Mouse (Mus musculus): ENCODE data around the gene Med28. TPM values are rescaled to one million over a fixed set of nuclear protein-coding genes. Genes with fewer than 3 reads are reported as not detected.

Med28 gene
- total and polyA plus RNA-seq, 3 experiments: 83.7 to 107 (median 103) TPM

- TF ChIP-seq KAT2A (IDR thresholded peaks at IDR 0.05; ENCODE audit: insufficient replicate concordance, low read length) (no peak), MAZ (IDR thresholded peaks at IDR 0.05; ENCODE audit: low read depth, low read length) (no peak), CHD1 (IDR thresholded peaks at IDR 0.05; ENCODE audit: low read depth, low read length) (no peak), JUND (conservative IDR thresholded peaks at IDR 0.05; ENCODE audit: low read depth, low read length) (no peak), GABPA (IDR thresholded peaks at IDR 0.05; ENCODE audit: insufficient replicate concordance, low read depth, low read length) (no peak), SIN3A (IDR thresholded peaks at IDR 0.05; ENCODE audit: low read length) (no peak)
- H3K4me2 ChIP-seq (ENCODE audit: insufficient read depth, low read depth, poor library complexity, severe bottlenecking): no peak overlapping the region
- in situ Hi-C loops (cut with MboI; ENCODE audit: low pct_ligation_motif_present, low pct_unique_long_range_greater_than_20kb, low sequenced_read_pairs): loop anchor here (10.0 kb wide), 1 partner anchor 189 kb away; the partner anchor contains the start of gene Ncapg
Measured at GRCm38 (mm10) chr5:45476288-45476687, 43.7 kb upstream of the Med28 start.

DNA sequence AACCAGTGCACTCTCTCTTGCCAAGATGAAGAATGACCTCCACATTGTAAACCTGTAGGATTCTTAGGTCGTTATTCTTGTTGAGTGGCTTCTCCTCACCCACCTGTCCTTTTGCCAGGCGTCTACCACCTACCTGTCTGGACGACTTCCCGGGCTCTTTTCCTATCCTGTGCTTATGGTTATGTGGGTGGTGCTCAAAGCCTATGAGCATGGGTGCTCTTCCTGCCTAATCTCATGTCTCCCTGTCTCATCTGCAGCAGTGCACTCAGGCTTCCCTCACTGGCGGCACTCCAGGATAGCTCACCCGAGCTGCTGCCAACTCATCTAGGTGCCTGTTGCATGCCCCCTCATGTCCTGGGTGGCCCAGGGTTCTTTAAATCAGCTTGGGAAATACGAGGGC lies 42.4 kb upstream of the Med28 start:
- dilution Hi-C loops (cut with MboI; ENCODE audit: extremely low pct_ligation_motif_present, extremely low pct_unique_long_range_greater_than_20kb, low sequenced_read_pairs): no loop called here
- no peaks in the 10 kb centered on the region for H3K27me3 ChIP-seq (replicated peaks)
- DNase-seq (ENCODE audit: extremely low read depth): no peak
- no peaks in the 10 kb centered on the region for H3K79me2 ChIP-seq (replicated peaks; ENCODE audit: control insufficient read depth, extremely low read depth, insufficient read depth, poor library complexity, severe bottlenecking)
- no peaks in the 10 kb centered on the region for H3K36me3 ChIP-seq (replicated peaks in 1 of 2; ENCODE audit: control insufficient read depth in 1 of 2, insufficient read depth in 1 of 2, low read length in 1 of 2)
- no peak overlapping the region for H3K4me3 ChIP-seq (replicated peaks in 1 of 3; ENCODE audit: low read depth in 2 of 3, low read length in 2 of 3, poor library complexity in 1 of 3)
- H3K4me2 ChIP-seq (ENCODE audit: insufficient read depth, low read depth, poor library complexity, severe bottlenecking): no peak overlapping the region
- H3K9me3 ChIP-seq (replicated peaks; ENCODE audit: low read length): no peaks in the 10 kb centered on the region
- H3K4me1 ChIP-seq (ENCODE audit: control insufficient read depth in 1 of 2, insufficient read depth in 2 of 2): peaks cover 4 to 8% of the 10 kb centered on the region in 2 experiments
- TF ChIP-seq CTCF (conservative IDR thresholded peaks at IDR 0.05 in 1 of 2, IDR thresholded peaks at IDR 0.05 in 1 of 2; ENCODE audit: low read depth in 2 of 2, low read length in 2 of 2) (no peak), E2F4 (IDR thresholded peaks at IDR 0.05; ENCODE audit: insufficient replicate concordance, low read depth, low read length) (no peak), POLR2A (IDR thresholded peaks at IDR 0.05; ENCODE audit: low read depth, low read length) (no peak), JUND (conservative IDR thresholded peaks at IDR 0.05; ENCODE audit: low read depth, low read length) (no peak), GABPA (IDR thresholded peaks at IDR 0.05; ENCODE audit: insufficient replicate concordance, low read depth, low read length) (no peak), ZC3H11A (IDR thresholded peaks at IDR 0.05; ENCODE audit: low read depth, low read length) (no peak), MAX (IDR thresholded peaks at IDR 0.05; ENCODE audit: low read length) (no peak), SMC3 (IDR thresholded peaks at IDR 0.05; ENCODE audit: low read depth, low read length) (no peak), MEF2A (IDR thresholded peaks at IDR 0.05; ENCODE audit: borderline replicate concordance, low read depth, low read length) (no peak), UBTF (IDR thresholded peaks at IDR 0.05; ENCODE audit: low read depth, low read length) (no peak), CHD2 (IDR thresholded peaks at IDR 0.05; ENCODE audit: low read length) (no peak), HCFC1 (IDR thresholded peaks at IDR 0.05; ENCODE audit: low read depth, low read length) (no peak), MAFK (IDR thresholded peaks at IDR 0.05; ENCODE audit: insufficient replicate concordance, low read length) (no peak), BHLHE40 (IDR thresholded peaks at IDR 0.05; ENCODE audit: low read depth, low read length) (no peak), MXI1 (IDR thresholded peaks at IDR 0.05; ENCODE audit: low read depth, low read length) (no peak)
- in situ Hi-C loops (cut with MboI; ENCODE audit: low pct_ligation_motif_present, low pct_unique_long_range_greater_than_20kb, low sequenced_read_pairs): loop anchor here (10.0 kb wide), 1 partner anchor 187 kb away; the partner anchor contains the start of gene Ncapg
- H3K9ac ChIP-seq (ENCODE audit: insufficient read depth, low read depth): no peak overlapping the region
- H3K27ac ChIP-seq (ENCODE audit: insufficient read depth, low read depth): no peak overlapping the region

More at GRCm38 (mm10) chr5:45476288-45476687, 43.7 kb upstream of the Med28 start:
- no peaks in the 10 kb centered on the region for H3K79me2 ChIP-seq (replicated peaks; ENCODE audit: control insufficient read depth, extremely low read depth, insufficient read depth, poor library complexity, severe bottlenecking)
- no peaks in the 10 kb centered on the region for H3K27me3 ChIP-seq (replicated peaks)
- no peaks in the 10 kb centered on the region for H3K36me3 ChIP-seq (replicated peaks in 1 of 2; ENCODE audit: control insufficient read depth in 1 of 2, insufficient read depth in 1 of 2, low read length in 1 of 2)
- DNase-seq (ENCODE audit: extremely low read depth): no peak
- H3K27ac ChIP-seq (ENCODE audit: insufficient read depth, low read depth): no peak overlapping the region
- no peak overlapping the region for H3K4me3 ChIP-seq (replicated peaks in 1 of 3; ENCODE audit: low read depth in 2 of 3, low read length in 2 of 3, poor library complexity in 1 of 3)
- H3K4me1 ChIP-seq (ENCODE audit: control insufficient read depth in 1 of 2, insufficient read depth in 2 of 2): peaks cover 4 to 8% of the 10 kb centered on the region in 2 experiments
- H3K9ac ChIP-seq (ENCODE audit: insufficient read depth, low read depth): no peak overlapping the region
- H3K9me3 ChIP-seq (replicated peaks; ENCODE audit: low read length): no peaks in the 10 kb centered on the region
- dilution Hi-C loops (cut with MboI; ENCODE audit: extremely low pct_ligation_motif_present, extremely low pct_unique_long_range_greater_than_20kb, low sequenced_read_pairs): no loop called here
